16 mouse cellular contexts compared by ENCODE assay signal in the genomic region with DNA sequence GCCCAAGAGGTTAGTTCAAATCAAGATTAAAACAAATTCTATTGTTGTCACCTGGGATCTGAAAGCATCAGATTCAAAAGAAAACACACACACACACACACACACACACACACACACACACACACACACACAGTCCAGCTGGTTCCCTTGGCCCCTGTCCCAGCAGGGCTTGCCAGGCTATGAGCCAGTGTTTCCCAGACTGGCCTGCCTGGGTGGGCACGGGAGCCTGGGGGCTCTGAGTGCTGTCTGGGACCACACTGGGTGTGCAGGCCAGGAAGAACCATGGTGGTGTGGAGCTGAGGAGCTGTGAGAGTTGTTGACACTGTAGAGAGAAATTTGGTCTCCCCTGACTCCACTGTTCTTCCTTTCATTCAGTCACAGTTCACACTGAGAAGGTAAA.
A peak's percentile ranks its signal among the peaks of the same experiment; 100 is the strongest.
DNase-seq lines count a peak whose midpoint lies in the region; ATAC-seq and TF ChIP-seq lines count a peak whose summit lies in the region.
"Had no signal": no experiment of that assay in that cellular context is flagged by ENCODE, and none has a peak within 500 bp of the region (broad histone marks: within the 10 kb centered on the region; RNA-seq: fewer than 3 reads in every experiment).

No protein-coding gene starts in this region.

- WGBS in forebrain, embryonic 14.5 days: 56% methylated on average over 1 of the region's 1 CpGs
- 67% methylated on average over 1 of the region's 1 CpGs for WGBS in forebrain, embryonic 12.5 days
- 62% methylated on average over 1 of the region's 1 CpGs for WGBS in midbrain, postnatal 0 days

- intact Hi-C loops in left cerebral cortex, postnatal 14 days (cut with DNase I): no loop called here
- intact Hi-C loops in left cerebral cortex, postnatal 25 days (cut with DNase I): no loop called here

- peak; percentile 70 for ATAC-seq in forebrain, embryonic 14.5 days
- no peak for ATAC-seq in forebrain, embryonic 12.5 days (ENCODE audit: low FRiP score)
- ATAC-seq in midbrain, postnatal 0 days (ENCODE audit: low FRiP score): peak; percentile 71; the same call in 1 of the 2 replicates

- H3K4me3 ChIP-seq in forebrain, embryonic 14.5 days (ENCODE audit: low read depth, low read length): no peak overlapping the region
- no peak overlapping the region for H3K4me3 ChIP-seq in forebrain, embryonic 12.5 days (replicated peaks)
- H3K4me3 ChIP-seq in midbrain, postnatal 0 days (ENCODE audit: low read depth, low read length): no peak overlapping the region
- H3K4me3 ChIP-seq: erythroblast, embryonic 14.5 days; heart, embryonic 13.5 days; layer of hippocampus, adult 2 months; limb, embryonic 13.5 days; lung, embryonic 15.5 days had no signal

- no peaks in the 10 kb centered on the region for H3K9me3 ChIP-seq in forebrain, embryonic 14.5 days (replicated peaks; ENCODE audit: control insufficient read depth, low read length)
- no peaks in the 10 kb centered on the region for H3K9me3 ChIP-seq in forebrain, embryonic 12.5 days
- no peaks in the 10 kb centered on the region for H3K9me3 ChIP-seq in midbrain, postnatal 0 days (ENCODE audit: low read length)
- H3K9me3 ChIP-seq: heart, embryonic 13.5 days; limb, embryonic 13.5 days; lung, embryonic 15.5 days had no signal

- no peak for TF ChIP-seq CTCF in midbrain, postnatal 0 days (IDR thresholded peaks at IDR 0.05)

- peak; percentile 61 for DNase-seq in forebrain, embryonic 14.5 days (ENCODE audit: low spot score)
- peak; percentile 16 to 30 for DNase-seq in left cerebral cortex, postnatal 14 days (ENCODE audit: low spot score in 2 of 2)
- DNase-seq in left cerebral cortex, postnatal 25 days (ENCODE audit: low spot score in 2 of 2): no peak
- DNase-seq in right cerebral cortex, postnatal 10 days (ENCODE audit: low spot score in 2 of 2): peak; percentile 61 to 73
- DNase-seq in right cerebral cortex, adult 2 months (ENCODE audit: low spot score in 2 of 2): no peak
- DNase-seq in midbrain, postnatal 0 days (ENCODE audit: low spot score): peak; percentile 66
- DNase-seq: gastrocnemius, postnatal 14 days; kidney, adult 9 months; spleen, adult 18-20 months had no signal

- H3K36me3 ChIP-seq in forebrain, embryonic 14.5 days (ENCODE audit: control insufficient read depth, insufficient read depth, low read length): no peaks in the 10 kb centered on the region
- no peaks in the 10 kb centered on the region for H3K36me3 ChIP-seq in forebrain, embryonic 12.5 days (replicated peaks)
- no peaks in the 10 kb centered on the region for H3K36me3 ChIP-seq in midbrain, postnatal 0 days (ENCODE audit: insufficient read depth, low read length)
- H3K36me3 ChIP-seq: heart, embryonic 13.5 days; limb, embryonic 13.5 days; lung, embryonic 15.5 days had no signal

- no peak overlapping the region for H3K4me2 ChIP-seq in forebrain, embryonic 14.5 days (ENCODE audit: low read length)
- no peak overlapping the region for H3K4me2 ChIP-seq in forebrain, embryonic 12.5 days
- no peak overlapping the region for H3K4me2 ChIP-seq in midbrain, postnatal 0 days (ENCODE audit: low read depth, low read length, poor library complexity, severe bottlenecking)
- H3K4me2 ChIP-seq: heart, embryonic 13.5 days; limb, embryonic 13.5 days; lung, embryonic 15.5 days had no signal

- H3K9ac ChIP-seq in forebrain, embryonic 14.5 days (ENCODE audit: low read length): no peak overlapping the region
- no peak overlapping the region for H3K9ac ChIP-seq in forebrain, embryonic 12.5 days
- no peak overlapping the region for H3K9ac ChIP-seq in midbrain, postnatal 0 days (replicated peaks; ENCODE audit: low read length, poor library complexity, severe bottlenecking)
- H3K9ac ChIP-seq: heart, embryonic 13.5 days; limb, embryonic 13.5 days; lung, embryonic 15.5 days had no signal

- H3K4me1 ChIP-seq in forebrain, embryonic 14.5 days (ENCODE audit: control insufficient read depth, insufficient read depth, low read length): peaks cover 3% of the 10 kb centered on the region
- H3K4me1 ChIP-seq in forebrain, embryonic 12.5 days: peaks cover 17% of the 10 kb centered on the region
- no peaks in the 10 kb centered on the region for H3K4me1 ChIP-seq in midbrain, postnatal 0 days (ENCODE audit: insufficient read depth, low read length)
- H3K4me1 ChIP-seq: lung, embryonic 15.5 days had no signal

- no peaks in the 10 kb centered on the region for H3K27me3 ChIP-seq in forebrain, embryonic 14.5 days (replicated peaks; ENCODE audit: control insufficient read depth, insufficient read depth, low read length)
- no peaks in the 10 kb centered on the region for H3K27me3 ChIP-seq in forebrain, embryonic 12.5 days
- H3K27me3 ChIP-seq in midbrain, postnatal 0 days (ENCODE audit: insufficient read depth, low read length): no peaks in the 10 kb centered on the region
- H3K27me3 ChIP-seq: heart, embryonic 13.5 days; limb, embryonic 13.5 days; lung, embryonic 15.5 days had no signal

- H3K27ac ChIP-seq in forebrain, embryonic 14.5 days (ENCODE audit: low read depth, low read length): no peak overlapping the region
- no peak overlapping the region for H3K27ac ChIP-seq in forebrain, embryonic 12.5 days
- H3K27ac ChIP-seq in midbrain, postnatal 0 days (ENCODE audit: low read depth, low read length): no peak overlapping the region
- H3K27ac ChIP-seq: heart, embryonic 13.5 days; layer of hippocampus, adult 2 months; limb, embryonic 13.5 days; lung, embryonic 15.5 days; stomach, postnatal 0 days had no signal

Comparison
In these comparisons a context has a peak if more than half of its experiments do, and no peak if none do; other contexts are left out.
1. DNase-seq: peak in forebrain, embryonic 14.5 days (single experiment), left cerebral cortex, postnatal 14 days (2 of 2), right cerebral cortex, postnatal 10 days (2 of 2) and midbrain, postnatal 0 days (single experiment); none in left cerebral cortex, postnatal 25 days (0 of 2) and right cerebral cortex, adult 2 months (0 of 2).